Mouse (Mus musculus) midbrain, embryonic 12.5 days (tissue): ENCODE data around the gene Olfr1046. TPM values are rescaled to one million over a fixed set of nuclear protein-coding genes. Genes with fewer than 3 reads are reported as not detected.
"Not testable (repeated sequence)": the region's sequence is repeated elsewhere in the genome, so short reads cannot be mapped to it uniquely, and the experiment has no call there.

Experiments
- ATAC-seq: fragments of 200-750 bp; cut with Nextera tagmentation; 2 replicates; pipeline ENCODE4 v1.8.0; 2017; ENCODE audit warnings: low read depth, moderate TSS enrichment, moderate library complexity; ENCODE audit not compliant: low FRiP score
- H3K27ac ChIP-seq: fragments of 300-500 bp; sonication (generic); replicated peaks from 2 replicates; pipeline ENCODE4 v1.5.1; 2016; ENCODE audit warnings: mild to moderate bottlenecking
- H3K27me3 ChIP-seq: fragments of 300-500 bp; sonication (generic); 2 replicates; pipeline ENCODE4 v1.6.1; 2016; ENCODE audit warnings: mild to moderate bottlenecking
- H3K36me3 ChIP-seq: fragments of 300-500 bp; sonication (generic); 2 replicates; pipeline ENCODE4 v1.6.1; 2016
- H3K4me1 ChIP-seq: fragments of 300-500 bp; sonication (generic); 2 replicates; pipeline ENCODE4 v1.6.1; 2016
- H3K4me2 ChIP-seq: fragments of 300-500 bp; sonication (generic); replicated peaks from 2 replicates; pipeline ENCODE4 v1.6.1; 2016; ENCODE audit warnings: mild to moderate bottlenecking, moderate library complexity
- H3K4me3 ChIP-seq: fragments of 300-500 bp; sonication (generic); 2 replicates; pipeline ENCODE4 v1.5.1; 2016; ENCODE audit warnings: mild to moderate bottlenecking
- H3K9ac ChIP-seq: fragments of 300-500 bp; sonication (generic); replicated peaks from 2 replicates; pipeline ENCODE4 v1.6.1; 2016; ENCODE audit warnings: mild to moderate bottlenecking, moderate library complexity
- H3K9me3 ChIP-seq: fragments of 300-500 bp; sonication (generic); 2 replicates; pipeline ENCODE4 v1.6.1; 2016; ENCODE audit warnings: mild to moderate bottlenecking
- WGBS: fragments of 180-500 bp; shearing (Covaris S2); methylation state at CpG from one replicate; pipeline ENCODE4 v1.1.7; 2016; 5-methylcytosine and 5-hydroxymethylcytosine counted together
- polyA plus RNA-seq: library from polyadenylated mRNA; unstranded; fragments of >200 nt; fragmentation: Nextera tagmentation; extraction: Ambion mirVana; gene quantifications from 2 replicates; pipeline ENCODE4 v1.2.1, GENCODE M21; 2016

Gene Olfr1046
- polyA plus RNA-seq, result not detected in 2 replicates

- Histone ChIP-seq H3K9me3 (no peaks in the 10 kb centered on the region), H3K4me2 (no peak within 1 kb of the TSS), H3K27me3 (no peaks in the 10 kb centered on the region), H3K27ac (no peak within 1 kb of the TSS), H3K4me1 (no peaks in the 10 kb centered on the region), H3K4me3 (no peak within 1 kb of the TSS), H3K36me3 (no peaks in the 10 kb centered on the region), H3K9ac (no peak within 1 kb of the TSS)
- WGBS, result 85% methylated on average over 2 of the region's 2 CpGs
- ATAC-seq, result no peak
These were observed at the start of gene Olfr1046 for GRCm38 (mm10) chr2:86219214-86219613. TSS of gene Olfr1046 (minus strand) at chr2:86219314.

GRCm38 (mm10) chr2:86258228-86258627 lies 39.1 kb upstream of the Olfr1046 start, which contains the start of gene Olfr1049:
TSS of gene Olfr1049 (minus strand) at chr2:86258328.
- ATAC-seq, H3K27me3 ChIP-seq, H3K4me3 ChIP-seq, H3K4me2 ChIP-seq, H3K9ac ChIP-seq, H3K36me3 ChIP-seq, H3K9me3 ChIP-seq, H3K4me1 ChIP-seq, H3K27ac ChIP-seq: not testable (repeated sequence)

GRCm38 (mm10) chr2:86240189-86240588 lies 21.1 kb upstream of the Olfr1046 start, which contains the start of gene Olfr1048:
TSS of gene Olfr1048 (minus strand) at chr2:86240289.
- Histone ChIP-seq H3K4me3 (no peak within 1 kb of the TSS), H3K4me2 (no peak within 1 kb of the TSS), H3K4me1 (no peaks in the 10 kb centered on the region), H3K36me3 (no peaks in the 10 kb centered on the region), H3K9ac (no peak within 1 kb of the TSS), H3K27me3 (no peaks in the 10 kb centered on the region), H3K9me3 (no peaks in the 10 kb centered on the region), H3K27ac (no peak within 1 kb of the TSS)
- ATAC-seq, result no peak

GRCm38 (mm10) chr2:86231301-86231700 lies 12.2 kb upstream of the Olfr1046 start, which contains the start of gene Olfr1047:
TSS of gene Olfr1047 (minus strand) at chr2:86231401.
- Histone ChIP-seq H3K36me3 (no peaks in the 10 kb centered on the region), H3K4me2 (no peak within 1 kb of the TSS), H3K4me1 (no peaks in the 10 kb centered on the region), H3K9ac (no peak within 1 kb of the TSS), H3K27ac (no peak within 1 kb of the TSS), H3K9me3 (no peaks in the 10 kb centered on the region), H3K27me3 (no peaks in the 10 kb centered on the region), H3K4me3 (no peak within 1 kb of the TSS)
- ATAC-seq, result no peak
- WGBS, result 90% methylated on average over 1 of the region's 1 CpGs

- Histone ChIP-seq H3K36me3 (no peaks in the 10 kb centered on the region), H3K27me3 (no peaks in the 10 kb centered on the region), H3K9me3 (no peaks in the 10 kb centered on the region), H3K27ac (no peak within 1 kb of the TSS), H3K4me1 (no peaks in the 10 kb centered on the region), H3K4me2 (no peak within 1 kb of the TSS), H3K9ac (no peak within 1 kb of the TSS), H3K4me3 (no peak within 1 kb of the TSS)
- ATAC-seq, result no peak
These were observed 16.2 kb downstream of the Olfr1046 start, which contains the start of gene Olfr1045 for GRCm38 (mm10) chr2:86202909-86203308. TSS of gene Olfr1045 (minus strand) at chr2:86203009.

- Histone ChIP-seq H3K4me2 (no peak overlapping the region), H3K9ac (no peak overlapping the region), H3K4me3 (no peak overlapping the region), H3K9me3 (no peaks in the 10 kb centered on the region), H3K27me3 (no peaks in the 10 kb centered on the region), H3K27ac (no peak overlapping the region), H3K4me1 (no peaks in the 10 kb centered on the region), H3K36me3 (no peaks in the 10 kb centered on the region)
- no peak for ATAC-seq
- WGBS, result 74% methylated on average over 1 of the region's 1 CpGs
These were observed 23.3 kb downstream of the Olfr1046 start for GRCm38 (mm10) chr2:86195863-86196262.

- Histone ChIP-seq H3K9me3 (no peaks in the 10 kb centered on the region), H3K9ac (no peak within 1 kb of the TSS), H3K36me3 (no peaks in the 10 kb centered on the region), H3K4me2 (no peak within 1 kb of the TSS), H3K27ac (no peak within 1 kb of the TSS), H3K4me1 (no peaks in the 10 kb centered on the region), H3K27me3 (no peaks in the 10 kb centered on the region), H3K4me3 (no peak within 1 kb of the TSS)
- no peak for ATAC-seq
These were observed 33.5 kb downstream of the Olfr1046 start, which contains the start of gene Olfr52 for GRCm38 (mm10) chr2:86185583-86185982. TSS of gene Olfr52 (minus strand) at chr2:86185683.

- no peaks in the 10 kb centered on the region for H3K27me3 ChIP-seq
- no peak for ATAC-seq
- 73% methylated on average over 3 of the region's 3 CpGs for WGBS
These were observed 39.2 kb downstream of the Olfr1046 start for GRCm38 (mm10) chr2:86179950-86180349.

GRCm38 (mm10) chr2:86177720-86178119 lies 41.4 kb downstream of the Olfr1046 start, which contains the start of gene Olfr1044:
TSS of gene Olfr1044 (minus strand) at chr2:86177820.
- Histone ChIP-seq H3K9ac (no peak within 1 kb of the TSS), H3K27ac (no peak within 1 kb of the TSS), H3K9me3 (no peaks in the 10 kb centered on the region), H3K27me3 (no peaks in the 10 kb centered on the region), H3K4me1 (no peaks in the 10 kb centered on the region), H3K4me2 (no peak within 1 kb of the TSS), H3K4me3 (no peak within 1 kb of the TSS), H3K36me3 (no peaks in the 10 kb centered on the region)
- no peak for ATAC-seq

More at GRCm38 (mm10) chr2:86179950-86180349, 39.2 kb downstream of the Olfr1046 start:
- H3K4me3 ChIP-seq, result no peak overlapping the region
- no peak overlapping the region for H3K4me2 ChIP-seq
- no peaks in the 10 kb centered on the region for H3K4me1 ChIP-seq
- no peak overlapping the region for H3K9ac ChIP-seq
- H3K27ac ChIP-seq, result no peak overlapping the region
- no peaks in the 10 kb centered on the region for H3K36me3 ChIP-seq
- H3K9me3 ChIP-seq, result no peaks in the 10 kb centered on the region

- not testable (repeated sequence) for ATAC-seq, H3K4me2 ChIP-seq, H3K4me1 ChIP-seq, H3K27ac ChIP-seq, H3K9ac ChIP-seq, H3K9me3 ChIP-seq, H3K36me3 ChIP-seq, H3K27me3 ChIP-seq, H3K4me3 ChIP-seq
- 81% methylated on average over 7 of the region's 7 CpGs for WGBS
These were observed 43.7 kb downstream of the Olfr1046 start for GRCm38 (mm10) chr2:86175422-86175821.

GRCm38 (mm10) chr2:86167422-86167821 lies 51.7 kb downstream of the Olfr1046 start, which contains the start of gene Olfr1043:
TSS of gene Olfr1043 (minus strand) at chr2:86167522.
- Histone ChIP-seq H3K27me3 (no peaks in the 10 kb centered on the region), H3K9me3 (no peaks in the 10 kb centered on the region), H3K27ac (no peak within 1 kb of the TSS), H3K4me3 (no peak within 1 kb of the TSS), H3K9ac (no peak within 1 kb of the TSS), H3K4me2 (no peak within 1 kb of the TSS), H3K4me1 (no peaks in the 10 kb centered on the region), H3K36me3 (no peaks in the 10 kb centered on the region)
- 86% methylated on average over 2 of the region's 2 CpGs for WGBS
- ATAC-seq, result no peak
